Mouse (Mus musculus): Measurements from ENCODE around the gene Cfap43. TPM values are rescaled to one million over a fixed set of nuclear protein-coding genes. Genes with fewer than 3 reads are reported as not detected.
"Not testable (repeated sequence)": the region's sequence is repeated elsewhere in the genome, so short reads cannot be mapped to it uniquely, and the experiment has no call there.

Cfap43 gene
- polyA plus RNA-seq, 1 experiment from 2014 or later = 1.4 TPM

- WGBS = 20% methylated on average over 13 of the region's 13 CpGs
- H3K9ac ChIP-seq (ENCODE audit: low read length) = peak overlapping the region; percentile 80
- no peak overlapping the region; the same call in 1 of the 2 replicates for H3K27ac ChIP-seq (ENCODE audit: low read depth, low read length)
- peaks cover 7% of the 10 kb centered on the region for H3K4me1 ChIP-seq (ENCODE audit: control insufficient read depth, insufficient read depth, low read length)
- H3K27me3 ChIP-seq (replicated peaks; ENCODE audit: control insufficient read depth, insufficient read depth, low read length) = no peaks in the 10 kb centered on the region
- peak overlapping the region; percentile 96 for H3K4me2 ChIP-seq (ENCODE audit: low read length)
- H3K4me3 ChIP-seq (ENCODE audit: low read depth, low read length) = peak overlapping the region; percentile 57
- no peak; the same call in 1 of the 2 replicates for ATAC-seq
- H3K9me3 ChIP-seq (replicated peaks; ENCODE audit: control insufficient read depth, low read length) = no peaks in the 10 kb centered on the region
- no peaks in the 10 kb centered on the region; the same call in 1 of the 2 replicates for H3K36me3 ChIP-seq (ENCODE audit: control insufficient read depth, insufficient read depth, low read length)
- peak; percentile 57 for DNase-seq (ENCODE audit: low spot score)
Observed at GRCm38 (mm10) chr19:47853951-47854795, 64.9 kb downstream of the Cfap43 start.

GRCm38 (mm10) chr19:47853053-47853452, 66.0 kb downstream of the Cfap43 start:
- DNase-seq (ENCODE audit: low spot score) = no peak
- Histone ChIP-seq H3K27ac (ENCODE audit: low read depth, low read length) (no peak overlapping the region), H3K4me2 (ENCODE audit: low read length) (no peak overlapping the region), H3K4me1 (ENCODE audit: control insufficient read depth, insufficient read depth, low read length) (peaks cover 7% of the 10 kb centered on the region), H3K27me3 (replicated peaks; ENCODE audit: control insufficient read depth, insufficient read depth, low read length) (no peaks in the 10 kb centered on the region), H3K36me3 (ENCODE audit: control insufficient read depth, insufficient read depth, low read length) (no peaks in the 10 kb centered on the region; the same call in 1 of the 2 replicates), H3K4me3 (ENCODE audit: low read depth, low read length) (no peak overlapping the region), H3K9ac (ENCODE audit: low read length) (no peak overlapping the region), H3K9me3 (replicated peaks; ENCODE audit: control insufficient read depth, low read length) (no peaks in the 10 kb centered on the region)
- 91% methylated on average over 3 of the region's 3 CpGs for WGBS
- ATAC-seq = no peak

GRCm38 (mm10) chr19:47852131-47852530, 67.0 kb downstream of the Cfap43 start:
- H3K4me1 ChIP-seq (ENCODE audit: control insufficient read depth, insufficient read depth, low read length); H3K27me3 ChIP-seq (replicated peaks; ENCODE audit: control insufficient read depth, insufficient read depth, low read length); H3K36me3 ChIP-seq (ENCODE audit: control insufficient read depth, insufficient read depth, low read length); ATAC-seq; H3K4me2 ChIP-seq (ENCODE audit: low read length); H3K9ac ChIP-seq (ENCODE audit: low read length); DNase-seq (ENCODE audit: low spot score); H3K27ac ChIP-seq (ENCODE audit: low read depth, low read length); H3K4me3 ChIP-seq (ENCODE audit: low read depth, low read length); H3K9me3 ChIP-seq (replicated peaks; ENCODE audit: control insufficient read depth, low read length): not testable (repeated sequence)
- 87% methylated on average over 3 of the region's 3 CpGs for WGBS

GRCm38 (mm10) chr19:47849735-47850134, 69.4 kb downstream of the Cfap43 start:
- H3K27ac ChIP-seq (ENCODE audit: low read depth, low read length) = no peak overlapping the region
- H3K4me2 ChIP-seq (ENCODE audit: low read length) = no peak overlapping the region
- ATAC-seq = no peak
- H3K36me3 ChIP-seq (ENCODE audit: control insufficient read depth, insufficient read depth, low read length) = no peaks in the 10 kb centered on the region
- H3K27me3 ChIP-seq (replicated peaks; ENCODE audit: control insufficient read depth, insufficient read depth, low read length) = no peaks in the 10 kb centered on the region
- H3K9me3 ChIP-seq (replicated peaks; ENCODE audit: control insufficient read depth, low read length) = no peaks in the 10 kb centered on the region
- DNase-seq (ENCODE audit: low spot score) = no peak
- peaks cover 7% of the 10 kb centered on the region for H3K4me1 ChIP-seq (ENCODE audit: control insufficient read depth, insufficient read depth, low read length)
- no peak overlapping the region for H3K4me3 ChIP-seq (ENCODE audit: low read depth, low read length)
- no peak overlapping the region for H3K9ac ChIP-seq (ENCODE audit: low read length)
- 88% methylated on average over 3 of the region's 3 CpGs for WGBS

- not testable (repeated sequence) for H3K4me2 ChIP-seq (ENCODE audit: low read length); ATAC-seq; H3K4me3 ChIP-seq (ENCODE audit: low read depth, low read length); H3K9me3 ChIP-seq (replicated peaks; ENCODE audit: control insufficient read depth, low read length); DNase-seq (ENCODE audit: low spot score); H3K36me3 ChIP-seq (ENCODE audit: control insufficient read depth, insufficient read depth, low read length); H3K27me3 ChIP-seq (replicated peaks; ENCODE audit: control insufficient read depth, insufficient read depth, low read length); H3K9ac ChIP-seq (ENCODE audit: low read length); H3K4me1 ChIP-seq (ENCODE audit: control insufficient read depth, insufficient read depth, low read length); H3K27ac ChIP-seq (ENCODE audit: low read depth, low read length)
- 87% methylated on average over 11 of the region's 15 CpGs for WGBS
Observed at GRCm38 (mm10) chr19:47841234-47841633, 77.9 kb downstream of the Cfap43 start.

- H3K9me3 ChIP-seq (replicated peaks; ENCODE audit: control insufficient read depth, low read length) = no peaks in the 10 kb centered on the region
- 0% methylated on average over 6 of the region's 6 CpGs for WGBS
- H3K4me1 ChIP-seq (ENCODE audit: control insufficient read depth, insufficient read depth, low read length) = no peaks in the 10 kb centered on the region
- peak; percentile 61 for ATAC-seq
- no peaks in the 10 kb centered on the region for H3K27me3 ChIP-seq (replicated peaks; ENCODE audit: control insufficient read depth, insufficient read depth, low read length)
- H3K27ac ChIP-seq (ENCODE audit: low read depth, low read length) = no peak overlapping the region
- peak overlapping the region; percentile 47 for H3K4me3 ChIP-seq (ENCODE audit: low read depth, low read length)
- H3K36me3 ChIP-seq (ENCODE audit: control insufficient read depth, insufficient read depth, low read length) = no peaks in the 10 kb centered on the region
- H3K9ac ChIP-seq (ENCODE audit: low read length) = peak overlapping the region; percentile 58; the same call in 1 of the 2 replicates
- no peak for DNase-seq (ENCODE audit: low spot score)
- H3K4me2 ChIP-seq (ENCODE audit: low read length) = peak overlapping the region; percentile 83
Observed at GRCm38 (mm10) chr19:47837527-47837901, 81.6 kb downstream of the Cfap43 start.

- ATAC-seq = peak; percentile 97
Observed at GRCm38 (mm10) chr19:47836701-47837526, 82.2 kb downstream of the Cfap43 start.

GRCm38 (mm10) chr19:47835776-47836175, 83.3 kb downstream of the Cfap43 start:
- no peak overlapping the region for H3K9ac ChIP-seq (ENCODE audit: low read length)
- H3K27ac ChIP-seq (ENCODE audit: low read depth, low read length) = no peak overlapping the region
- no peaks in the 10 kb centered on the region for H3K36me3 ChIP-seq (ENCODE audit: control insufficient read depth, insufficient read depth, low read length)
- no peak overlapping the region for H3K4me3 ChIP-seq (ENCODE audit: low read depth, low read length)
- no peaks in the 10 kb centered on the region for H3K9me3 ChIP-seq (replicated peaks; ENCODE audit: control insufficient read depth, low read length)
- H3K27me3 ChIP-seq (replicated peaks; ENCODE audit: control insufficient read depth, insufficient read depth, low read length) = no peaks in the 10 kb centered on the region
- no peaks in the 10 kb centered on the region for H3K4me1 ChIP-seq (ENCODE audit: control insufficient read depth, insufficient read depth, low read length)
- no peak overlapping the region for H3K4me2 ChIP-seq (ENCODE audit: low read length)
- 86% methylated on average over 7 of the region's 7 CpGs for WGBS
- no peak for DNase-seq (ENCODE audit: low spot score)
- no peak for ATAC-seq

More at GRCm38 (mm10) chr19:47836701-47837526, 82.2 kb downstream of the Cfap43 start:
- WGBS = 2% methylated on average over 49 of the region's 49 CpGs
- Histone ChIP-seq H3K4me1 (ENCODE audit: control insufficient read depth, insufficient read depth, low read length) (no peaks in the 10 kb centered on the region), H3K9ac (ENCODE audit: low read length) (peak overlapping the region; percentile 58), H3K9me3 (replicated peaks; ENCODE audit: control insufficient read depth, low read length) (no peaks in the 10 kb centered on the region), H3K36me3 (ENCODE audit: control insufficient read depth, insufficient read depth, low read length) (no peaks in the 10 kb centered on the region), H3K4me2 (ENCODE audit: low read length) (peak overlapping the region; percentile 83), H3K27ac (ENCODE audit: low read depth, low read length) (no peak overlapping the region), H3K4me3 (ENCODE audit: low read depth, low read length) (peak overlapping the region; percentile 47), H3K27me3 (replicated peaks; ENCODE audit: control insufficient read depth, insufficient read depth, low read length) (no peaks in the 10 kb centered on the region)
- DNase-seq (ENCODE audit: low spot score) = peak; percentile 71

Data from forebrain, embryonic 14.5 days (tissue).